Mouse (Mus musculus) lung, embryonic 16.5 days (tissue): ENCODE data around the gene Fam214b. TPM values are rescaled to one million over a fixed set of nuclear protein-coding genes. Genes with fewer than 3 reads are reported as not detected.
"Not testable (repeated sequence)": the region's sequence is repeated elsewhere in the genome, so short reads cannot be mapped to it uniquely, and the experiment has no call there.

Source experiments
- ATAC-seq: fragments of 200-750 bp; cut with Nextera tagmentation; 2 replicates; pipeline ENCODE4 v1.8.0; 2017; ENCODE audit warnings: low read depth, mild to moderate bottlenecking, moderate library complexity
- H3K27ac ChIP-seq: fragments of 300-500 bp; sonication (generic); 2 replicates; pipeline ENCODE4 v1.5.1; 2014; ENCODE audit warnings: mild to moderate bottlenecking, control low read depth, low read length
- H3K27me3 ChIP-seq: fragments of 300-500 bp; sonication (generic); 2 replicates; pipeline ENCODE4 v1.6.1; 2014; ENCODE audit warnings: low read depth, low read length, mixed read lengths; ENCODE audit not compliant: control insufficient read depth, insufficient read depth
- H3K36me3 ChIP-seq: fragments of 300-500 bp; sonication (generic); 2 replicates; pipeline ENCODE4 v1.6.1; 2014; ENCODE audit warnings: low read length; ENCODE audit not compliant: control insufficient read depth, insufficient read depth
- H3K4me1 ChIP-seq: fragments of 300-500 bp; sonication (generic); replicated peaks from 2 replicates; pipeline ENCODE4 v1.6.1; 2014; ENCODE audit warnings: low read length, mixed read lengths; ENCODE audit not compliant: control insufficient read depth, insufficient read depth
- H3K4me2 ChIP-seq: fragments of 300-500 bp; sonication (generic); 2 replicates; pipeline ENCODE4 v1.6.1; 2014; ENCODE audit warnings: low read depth, low read length, control low read depth
- H3K4me3 ChIP-seq: fragments of 300-500 bp; sonication (generic); 2 replicates; pipeline ENCODE4 v1.5.1; 2014; ENCODE audit warnings: mild to moderate bottlenecking, low read length, control low read depth
- H3K9ac ChIP-seq: fragments of 300-500 bp; sonication (generic); 2 replicates; pipeline ENCODE4 v1.6.1; 2014; ENCODE audit warnings: low read length, control low read depth
- H3K9me3 ChIP-seq: fragments of 300-500 bp; sonication (generic); 2 replicates; pipeline ENCODE4 v1.6.1; 2016; ENCODE audit warnings: low read length; ENCODE audit not compliant: control insufficient read depth
- WGBS: fragments of 180-500 bp; shearing (Covaris S2); extraction: QIAGEN DNeasy Blood & Tissue Kit; methylation state at CpG from one replicate; pipeline ENCODE4 v1.1.7; 2014; 5-methylcytosine and 5-hydroxymethylcytosine counted together
- polyA plus RNA-seq: library from polyadenylated mRNA; unstranded; fragments of >200 nt; fragmentation: Nextera tagmentation; extraction: Ambion mirVana; gene quantifications from 2 replicates; pipeline ENCODE4 v1.2.1, GENCODE M21; 2015

Fam214b gene
- polyA plus RNA-seq, 1 experiment from 2014 or later: 9.6 TPM

GRCm38 (mm10) chr4:43002756-43003439, 43.1 kb downstream of the Fam214b start:
- Histone ChIP-seq H3K4me3 (no peak overlapping the region), H3K9me3 (no peaks in the 10 kb centered on the region), H3K27me3 (no peaks in the 10 kb centered on the region), H3K36me3 (no peaks in the 10 kb centered on the region; the same call in 1 of the 2 replicates), H3K27ac (no peak overlapping the region), H3K4me2 (no peak overlapping the region), H3K4me1 (peaks cover 15% of the 10 kb centered on the region), H3K9ac (no peak overlapping the region)
- no peak for ATAC-seq
- WGBS: 76% methylated on average over 12 of the region's 12 CpGs

- no peak overlapping the region; the same call in 1 of the 2 replicates for H3K27ac ChIP-seq
- no peak overlapping the region for H3K4me2 ChIP-seq
- H3K36me3 ChIP-seq: peaks cover 2% of the 10 kb centered on the region; the same call in 1 of the 2 replicates
- no peak overlapping the region for H3K9ac ChIP-seq
- H3K4me1 ChIP-seq: peaks cover 19% of the 10 kb centered on the region
- no peak overlapping the region for H3K4me3 ChIP-seq
- 88% methylated on average over 2 of the region's 2 CpGs for WGBS
- no peak for ATAC-seq
- H3K27me3 ChIP-seq: no peaks in the 10 kb centered on the region
- H3K9me3 ChIP-seq: no peaks in the 10 kb centered on the region
These were observed 44.7 kb downstream of the Fam214b start for GRCm38 (mm10) chr4:43001272-43001671.

- WGBS: 1% methylated on average over 45 of the region's 56 CpGs
- not testable (repeated sequence) for H3K9me3 ChIP-seq, H3K27me3 ChIP-seq, H3K36me3 ChIP-seq
- Histone ChIP-seq H3K4me2 (peak within 1 kb of the TSS; percentile 87), H3K27ac (peak within 1 kb of the TSS; percentile 99), H3K4me3 (peak within 1 kb of the TSS; percentile 95), H3K4me1 (peaks cover 19% of the 10 kb centered on the region), H3K9ac (peak within 1 kb of the TSS; percentile 97)
- ATAC-seq: peak; percentile 98
These were observed 45.7 kb downstream of the Fam214b start, which contains the start of gene Vcp for GRCm38 (mm10) chr4:43000141-43000986. TSS of gene Vcp (minus strand) at chr4:43000507.

GRCm38 (mm10) chr4:42999451-43000140, 46.4 kb downstream of the Fam214b start:
- Histone ChIP-seq H3K9ac (peak overlapping the region; percentile 97), H3K4me3 (peak overlapping the region; percentile 95), H3K4me2 (peak overlapping the region; percentile 87), H3K27me3 (no peaks in the 10 kb centered on the region), H3K36me3 (peaks cover 11% of the 10 kb centered on the region), H3K4me1 (peaks cover 19% of the 10 kb centered on the region), H3K27ac (peak overlapping the region; percentile 99), H3K9me3 (no peaks in the 10 kb centered on the region)
- peak; percentile 86 for ATAC-seq
- WGBS: 0% methylated on average over 38 of the region's 51 CpGs

- ATAC-seq: no peak
- H3K9me3 ChIP-seq: no peaks in the 10 kb centered on the region
- no peaks in the 10 kb centered on the region for H3K27me3 ChIP-seq
- H3K36me3 ChIP-seq: peaks cover 24% of the 10 kb centered on the region
- peaks cover 19% of the 10 kb centered on the region for H3K4me1 ChIP-seq
- 0 out of 2 replicates have a peak overlapping the region, but pooled peaks have one; percentile 21 for H3K9ac ChIP-seq
- peak overlapping the region; percentile 87 for H3K4me2 ChIP-seq
- 42% methylated on average over 2 of the region's 2 CpGs for WGBS
- H3K4me3 ChIP-seq: peak overlapping the region; percentile 95
- H3K27ac ChIP-seq: no peak overlapping the region
These were observed 48.0 kb downstream of the Fam214b start for GRCm38 (mm10) chr4:42998022-42998421.

GRCm38 (mm10) chr4:42988296-42988695, 57.7 kb downstream of the Fam214b start:
- WGBS: 90% methylated on average over 1 of the region's 1 CpGs
- Histone ChIP-seq H3K4me2 (no peak overlapping the region), H3K9ac (no peak overlapping the region), H3K27ac (no peak overlapping the region), H3K27me3 (no peaks in the 10 kb centered on the region), H3K9me3 (no peaks in the 10 kb centered on the region), H3K4me1 (no peaks in the 10 kb centered on the region), H3K36me3 (peaks cover 81% of the 10 kb centered on the region), H3K4me3 (no peak overlapping the region)
- no peak for ATAC-seq

Other genes with a start within 250 kb of the Fam214b start
- 0.04 TPM in 1 of 2 replicates, not detected in the other for gene Fam205a1, start 192.3 kb downstream of the Fam214b start, polyA plus RNA-seq
- 0.11 TPM in 2 replicates for gene Gm12394, start 189.4 kb downstream of the Fam214b start, polyA plus RNA-seq
- gene Fam205c, start 172.0 kb downstream of the Fam214b start, polyA plus RNA-seq: not detected in 2 replicates
- gene Phf24, start 129.6 kb downstream of the Fam214b start, polyA plus RNA-seq: 0.39 and 0.50 TPM in 2 replicates
- 6.2 and 7.3 TPM in 2 replicates for gene Dnajb5, start 96.4 kb downstream of the Fam214b start, polyA plus RNA-seq
- 0.44 and 0.53 TPM in 2 replicates for gene 1700022I11Rik, start 76.6 kb downstream of the Fam214b start, polyA plus RNA-seq
- gene Vcp, start 45.7 kb downstream of the Fam214b start, polyA plus RNA-seq: 482 and 519 TPM in 2 replicates
- gene Fancg, start 35.7 kb downstream of the Fam214b start, polyA plus RNA-seq: 22.5 and 24.1 TPM in 2 replicates
- gene Pigo, start 20.4 kb downstream of the Fam214b start, polyA plus RNA-seq: 21.8 and 24.8 TPM in 2 replicates
- 286 and 289 TPM in 2 replicates for gene Stoml2, start 14.5 kb downstream of the Fam214b start, polyA plus RNA-seq
- 5.4 and 6.5 TPM in 2 replicates for gene Unc13b, start 12.7 kb upstream of the Fam214b start, polyA plus RNA-seq
- gene Atp8b5, start 220.9 kb upstream of the Fam214b start, polyA plus RNA-seq: 0.21 and 0.39 TPM in 2 replicates